Mouse (Mus musculus) forebrain, postnatal 0 days (tissue): ENCODE data around the gene Zp1. TPM values are rescaled to one million over a fixed set of nuclear protein-coding genes. Genes with fewer than 3 reads are reported as not detected.

ENCODE experiments used
- ATAC-seq: fragments of 200-750 bp; cut with Nextera tagmentation; 2 replicates; pipeline ENCODE4 v1.8.0; 2017; ENCODE audit warnings: mild to moderate bottlenecking, moderate library complexity
- DNase-seq: peaks from one replicate; pipeline ENCODE4 v3.0.0-alpha.2; 2015
- H3K27ac ChIP-seq: fragments of 300-500 bp; sonication (generic); 2 replicates; pipeline ENCODE4 v1.5.1; 2014; ENCODE audit warnings: low read depth, mild to moderate bottlenecking, antibody characterized with exemption, low read length, moderate library complexity, mixed read lengths
- H3K27me3 ChIP-seq: fragments of 300-500 bp; sonication (generic); 2 replicates; pipeline ENCODE4 v1.6.1; 2014; ENCODE audit warnings: mild to moderate bottlenecking, low read length, mixed read lengths; ENCODE audit not compliant: insufficient read depth
- H3K36me3 ChIP-seq: fragments of 300-500 bp; sonication (generic); 2 replicates; pipeline ENCODE4 v1.6.1; 2014; ENCODE audit warnings: mild to moderate bottlenecking, moderate library complexity; ENCODE audit not compliant: insufficient read depth
- H3K4me1 ChIP-seq: fragments of 300-500 bp; sonication (generic); 2 replicates; pipeline ENCODE4 v1.6.1; 2014; ENCODE audit warnings: antibody characterized with exemption; ENCODE audit not compliant: insufficient read depth
- H3K4me2 ChIP-seq: fragments of 300-500 bp; sonication (generic); 2 replicates; pipeline ENCODE4 v1.6.1; 2014; ENCODE audit warnings: low read depth, mild to moderate bottlenecking, moderate library complexity
- H3K4me3 ChIP-seq: fragments of 300-500 bp; sonication (generic); 2 replicates; pipeline ENCODE4 v1.5.1; 2014; ENCODE audit warnings: low read depth, low read length, mixed read lengths
- H3K9ac ChIP-seq: fragments of 300-500 bp; sonication (generic); 2 replicates; pipeline ENCODE4 v1.6.1; 2014; ENCODE audit warnings: mild to moderate bottlenecking
- H3K9me3 ChIP-seq: fragments of 300-500 bp; sonication (generic); 2 replicates; pipeline ENCODE4 v1.6.1; 2016; ENCODE audit warnings: low read length
- CTCF ChIP-seq: sonication (generic); IDR thresholded peaks from 2 replicates; pipeline ENCODE4 v1.5.1; 2016; ENCODE audit warnings: antibody characterized with exemption, control low read depth, low read depth
- WGBS: fragments of 180-500 bp; shearing (Covaris S2); extraction: QIAGEN DNeasy Blood & Tissue Kit; methylation state at CpG from one replicate; pipeline ENCODE4 v1.1.7; 2014; 5-methylcytosine and 5-hydroxymethylcytosine counted together
- polyA plus RNA-seq: library from polyadenylated mRNA; unstranded; fragments of >200 nt; fragmentation: Nextera tagmentation; extraction: Ambion mirVana; gene quantifications from 2 replicates; pipeline ENCODE4 v1.2.1, GENCODE M21; 2015
- total RNA-seq: library from RNA; depleted of rRNA; stranded (reverse); fragments of >200 nt; gene quantifications from 2 replicates; pipeline ENCODE4 v1.2.3, GENCODE M21; 2014

The Zp1 gene
- total and polyA plus RNA-seq, 2 experiments from 2014 or later: 0.10 to 0.68 TPM

GRCm38 (mm10) chr19:10926123-10926621 lies 5.7 kb upstream of the Zp1 start:
- Histone ChIP-seq H3K4me2 (no peak overlapping the region), H3K27me3 (no peaks in the 10 kb centered on the region), H3K4me3 (no peak overlapping the region), H3K27ac (no peak overlapping the region), H3K9me3 (no peaks in the 10 kb centered on the region), H3K4me1 (no peaks in the 10 kb centered on the region), H3K36me3 (no peaks in the 10 kb centered on the region), H3K9ac (no peak overlapping the region)
- no peak for DNase-seq
- TF ChIP-seq CTCF: no peak
- ATAC-seq: no peak
- 20% methylated on average over 6 of the region's 6 CpGs for WGBS

- no peak for DNase-seq
- Histone ChIP-seq H3K4me2 (no peak overlapping the region), H3K4me3 (no peak overlapping the region), H3K9ac (no peak overlapping the region), H3K27me3 (no peaks in the 10 kb centered on the region), H3K36me3 (no peaks in the 10 kb centered on the region), H3K27ac (no peak overlapping the region), H3K4me1 (no peaks in the 10 kb centered on the region), H3K9me3 (no peaks in the 10 kb centered on the region)
- ATAC-seq: no peak
- WGBS: 67% methylated on average over 4 of the region's 4 CpGs
- no peak for TF ChIP-seq CTCF
These were observed 3.8 kb upstream of the Zp1 start for GRCm38 (mm10) chr19:10924220-10924619.

DNA sequence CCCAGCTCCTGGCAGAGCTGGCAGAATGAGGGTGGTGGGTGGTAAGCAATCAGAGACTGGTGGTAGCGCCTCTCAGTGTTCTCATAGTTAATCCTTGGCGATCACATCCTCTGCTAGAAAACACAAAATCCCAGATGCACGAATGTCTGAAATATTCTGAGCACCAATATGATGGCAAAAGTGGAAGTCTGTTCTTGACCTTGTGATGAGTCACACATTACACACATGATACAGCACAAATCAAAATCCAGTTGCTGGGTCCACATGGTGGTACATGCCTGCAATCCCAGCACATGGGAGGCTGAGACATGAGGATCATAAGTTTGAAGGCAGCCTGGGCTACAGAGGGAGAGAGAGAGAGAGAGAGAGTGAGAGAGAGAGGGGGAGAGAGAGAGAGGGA lies 626 bp upstream of the Zp1 start:
- Histone ChIP-seq H3K4me1 (no peaks in the 10 kb centered on the region), H3K9me3 (no peaks in the 10 kb centered on the region), H3K27me3 (no peaks in the 10 kb centered on the region), H3K4me3 (no peak overlapping the region), H3K36me3 (no peaks in the 10 kb centered on the region), H3K4me2 (no peak overlapping the region), H3K27ac (no peak overlapping the region), H3K9ac (no peak overlapping the region)
- DNase-seq: no peak
- 77% methylated on average over 3 of the region's 3 CpGs for WGBS
- ATAC-seq: no peak
- TF ChIP-seq CTCF: no peak

DNA sequence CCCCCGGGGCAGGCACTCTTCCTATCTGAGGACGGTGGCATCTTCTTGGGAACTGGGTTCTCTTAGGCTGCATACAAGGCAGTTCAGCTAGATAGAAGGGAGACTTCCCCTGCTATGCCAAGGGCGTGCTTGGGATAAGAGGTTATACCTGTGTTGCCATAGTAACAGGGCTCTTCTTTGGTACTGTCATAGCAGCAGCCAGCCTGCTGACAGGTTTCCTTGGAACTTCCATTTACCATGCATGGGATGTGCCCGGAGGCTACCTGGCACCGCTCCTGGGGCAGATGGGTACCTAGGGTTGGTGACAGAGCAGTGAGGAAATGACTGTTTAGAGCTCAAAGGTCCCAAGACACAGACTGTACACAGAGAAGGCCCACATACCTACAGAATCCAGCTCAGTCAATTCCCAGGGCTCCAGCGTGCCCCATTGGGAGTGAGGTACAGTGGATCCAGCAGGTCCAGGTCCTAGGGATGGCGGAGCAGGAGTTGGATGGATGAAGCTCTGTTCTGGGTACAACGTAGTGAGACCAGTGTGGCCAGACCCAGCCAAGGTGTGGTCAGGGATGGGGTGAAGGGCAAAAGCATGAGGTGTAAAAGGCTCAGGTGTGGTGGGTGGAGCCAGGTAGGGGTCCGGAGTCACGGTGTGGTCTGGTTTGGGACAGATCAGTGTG lies 2.0 kb downstream of the Zp1 start:
- Histone ChIP-seq H3K27me3 (no peaks in the 10 kb centered on the region), H3K4me3 (no peak overlapping the region), H3K27ac (no peak overlapping the region), H3K36me3 (no peaks in the 10 kb centered on the region), H3K4me2 (no peak overlapping the region), H3K9me3 (no peaks in the 10 kb centered on the region), H3K9ac (no peak overlapping the region), H3K4me1 (no peaks in the 10 kb centered on the region)
- 82% methylated on average over 10 of the region's 10 CpGs for WGBS
- ATAC-seq (peak; percentile 81), DNase-seq (peak; percentile 32)
- no peak for TF ChIP-seq CTCF

DNA sequence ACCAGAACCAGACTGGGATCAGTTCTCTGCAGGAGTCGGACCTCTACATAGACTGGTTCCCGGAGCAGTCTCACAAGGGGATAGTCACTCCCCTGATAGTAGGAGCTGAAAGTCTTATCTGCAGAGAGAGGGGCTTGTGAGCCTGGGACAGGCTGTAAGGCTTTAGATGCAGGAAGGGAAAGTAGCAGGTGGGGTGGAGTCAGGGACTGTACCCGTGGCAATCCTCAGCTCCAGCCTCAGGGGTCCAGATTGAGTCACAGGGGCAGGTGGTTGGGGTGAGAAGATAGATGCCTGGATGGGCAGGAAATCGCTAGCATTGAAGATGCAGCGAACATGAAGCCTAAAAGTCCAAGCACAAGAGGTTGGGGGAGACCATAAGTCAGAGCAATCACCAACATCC lies 3.9 kb downstream of the Zp1 start:
- Histone ChIP-seq H3K4me1 (no peaks in the 10 kb centered on the region), H3K9me3 (no peaks in the 10 kb centered on the region), H3K36me3 (no peaks in the 10 kb centered on the region), H3K4me2 (no peak overlapping the region), H3K27me3 (no peaks in the 10 kb centered on the region), H3K27ac (no peak overlapping the region), H3K4me3 (no peak overlapping the region), H3K9ac (no peak overlapping the region)
- ATAC-seq (no peak), DNase-seq (no peak)
- 71% methylated on average over 5 of the region's 5 CpGs for WGBS
- no peak for TF ChIP-seq CTCF

DNA sequence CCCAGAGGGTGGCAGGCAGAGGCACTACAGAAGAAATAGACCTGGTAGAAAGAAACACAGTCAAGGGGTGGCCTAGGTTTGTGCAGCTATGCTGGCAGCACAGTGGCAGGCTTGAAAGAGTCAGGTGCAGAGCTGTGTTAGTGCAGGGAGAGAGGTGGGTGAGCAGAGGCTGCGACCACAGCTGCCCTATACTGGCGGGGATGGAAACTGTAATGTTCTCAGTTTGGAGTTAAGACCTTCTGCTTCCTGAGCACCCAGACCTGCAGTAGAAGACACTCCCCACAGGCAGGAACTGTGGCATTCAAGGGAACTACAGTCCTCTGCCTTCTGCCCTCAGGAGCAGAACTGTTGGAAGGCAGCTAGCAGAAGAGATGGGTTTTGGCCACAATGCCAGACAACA lies 5.6 kb downstream of the Zp1 start:
- ATAC-seq (no peak), DNase-seq (no peak)
- Histone ChIP-seq H3K4me1 (no peaks in the 10 kb centered on the region), H3K27ac (no peak overlapping the region), H3K4me2 (no peak overlapping the region), H3K9me3 (no peaks in the 10 kb centered on the region), H3K9ac (no peak overlapping the region), H3K4me3 (no peak overlapping the region), H3K27me3 (no peaks in the 10 kb centered on the region), H3K36me3 (no peaks in the 10 kb centered on the region)
- WGBS: 79% methylated on average over 2 of the region's 2 CpGs
- no peak for TF ChIP-seq CTCF

- no peaks in the 10 kb centered on the region for H3K27me3 ChIP-seq
- no peaks in the 10 kb centered on the region for H3K9me3 ChIP-seq
- H3K4me2 ChIP-seq: no peak overlapping the region
- H3K4me1 ChIP-seq: no peaks in the 10 kb centered on the region
- WGBS: 79% methylated on average over 7 of the region's 7 CpGs
- no peak overlapping the region for H3K27ac ChIP-seq
- no peak for DNase-seq
- no peak for ATAC-seq
- no peak for TF ChIP-seq CTCF
- no peaks in the 10 kb centered on the region for H3K36me3 ChIP-seq
- H3K9ac ChIP-seq: no peak overlapping the region
- H3K4me3 ChIP-seq: no peak overlapping the region
These were observed 6.1 kb downstream of the Zp1 start for GRCm38 (mm10) chr19:10914291-10914690.
